Mouse (Mus musculus) liver, adult (tissue): Measurements from ENCODE around the gene Tmem59l.

Source experiments
- GATA4 ChIP-seq: IDR thresholded peaks from 2 replicates; pipeline ENCODE4 v1.6.1; 2014; ENCODE audit warnings: mild to moderate bottlenecking, low read length; ENCODE audit not compliant: insufficient replicate concordance

The Tmem59l gene

GRCm38 (mm10) chr8:70476333-70477268 lies 10.6 kb downstream of the Tmem59l start, which contains the start of gene Klhl26:
Gene Klhl26, minus strand, starts transcription at chr8:70476968.
- TF ChIP-seq GATA4, result no peak

GRCm38 (mm10) chr8:70471856-70472255 lies 15.3 kb downstream of the Tmem59l start:
- TF ChIP-seq GATA4, result no peak

GRCm38 (mm10) chr8:70469938-70470337 lies 17.2 kb downstream of the Tmem59l start:
- TF ChIP-seq GATA4, result no peak

GRCm38 (mm10) chr8:70469295-70469916 lies 17.8 kb downstream of the Tmem59l start:
- no peak; the same call in 1 of the 2 replicates for TF ChIP-seq GATA4

GRCm38 (mm10) chr8:70468733-70469132 lies 18.4 kb downstream of the Tmem59l start:
- no peak for TF ChIP-seq GATA4

GRCm38 (mm10) chr8:70467907-70468306 lies 19.3 kb downstream of the Tmem59l start:
- no peak for TF ChIP-seq GATA4

GRCm38 (mm10) chr8:70467229-70467725 lies 19.9 kb downstream of the Tmem59l start:
- no peak for TF ChIP-seq GATA4

- TF ChIP-seq GATA4, result no peak
Observed at GRCm38 (mm10) chr8:70466771-70467170, 20.4 kb downstream of the Tmem59l start.

GRCm38 (mm10) chr8:70466305-70466704 lies 20.9 kb downstream of the Tmem59l start:
- TF ChIP-seq GATA4, result no peak

GRCm38 (mm10) chr8:70465701-70466100 lies 21.5 kb downstream of the Tmem59l start:
- no peak for TF ChIP-seq GATA4

GRCm38 (mm10) chr8:70464162-70464561 lies 23.0 kb downstream of the Tmem59l start:
- TF ChIP-seq GATA4, result no peak

GRCm38 (mm10) chr8:70463306-70463705 lies 23.9 kb downstream of the Tmem59l start:
- TF ChIP-seq GATA4, result no peak

- TF ChIP-seq GATA4, result no peak
Observed at GRCm38 (mm10) chr8:70462516-70462813, 24.7 kb downstream of the Tmem59l start.

- TF ChIP-seq GATA4, result no peak
Observed at GRCm38 (mm10) chr8:70461765-70462515, 25.2 kb downstream of the Tmem59l start.

- TF ChIP-seq GATA4, result no peak
Observed at GRCm38 (mm10) chr8:70460606-70461005, 26.6 kb downstream of the Tmem59l start.
